Mouse (Mus musculus): ENCODE measurements around the gene Hepacam2. TPM values are rescaled to one million over a fixed set of nuclear protein-coding genes. Genes with fewer than 3 reads are reported as not detected.
"Not testable (repeated sequence)": the region's sequence is repeated elsewhere in the genome, so short reads cannot be mapped to it uniquely, and the experiment has no call there.

Gene Hepacam2
- polyA plus RNA-seq, 1 experiment from 2014 or later: 1.6 TPM

GRCm38 (mm10) chr6:3511116-3511515 is 13.0 kb upstream of the Hepacam2 start:
- Histone ChIP-seq H3K4me1 (ENCODE audit: control insufficient read depth, insufficient read depth, low read depth, low read length) (peaks cover 13% of the 10 kb centered on the region), H3K27ac (ENCODE audit: low read depth, low read length) (peak overlapping the region; percentile 77), H3K4me3 (ENCODE audit: low read length) (no peak overlapping the region), H3K27me3 (replicated peaks; ENCODE audit: control insufficient read depth, insufficient read depth, low read length) (no peaks in the 10 kb centered on the region), H3K36me3 (ENCODE audit: control insufficient read depth, insufficient read depth, low read length) (no peaks in the 10 kb centered on the region), H3K4me2 (ENCODE audit: low read length) (peak overlapping the region; percentile 48), H3K9ac (ENCODE audit: low read depth, low read length) (peak overlapping the region; percentile 58; the same call in 1 of the 2 replicates), H3K9me3 (ENCODE audit: control insufficient read depth, low read length) (no peaks in the 10 kb centered on the region)
- 0 out of 2 replicates have a peak, but pooled peaks have one; percentile 25 for ATAC-seq
- 47% methylated on average over 10 of the region's 10 CpGs for WGBS

GRCm38 (mm10) chr6:3509782-3510181 is 11.7 kb upstream of the Hepacam2 start:
- Histone ChIP-seq H3K4me2 (ENCODE audit: low read length) (no peak overlapping the region), H3K36me3 (ENCODE audit: control insufficient read depth, insufficient read depth, low read length) (no peaks in the 10 kb centered on the region), H3K4me1 (ENCODE audit: control insufficient read depth, insufficient read depth, low read depth, low read length) (peaks cover 13% of the 10 kb centered on the region), H3K9ac (ENCODE audit: low read depth, low read length) (no peak overlapping the region), H3K27ac (ENCODE audit: low read depth, low read length) (no peak overlapping the region), H3K9me3 (ENCODE audit: control insufficient read depth, low read length) (no peaks in the 10 kb centered on the region), H3K4me3 (ENCODE audit: low read length) (no peak overlapping the region), H3K27me3 (replicated peaks; ENCODE audit: control insufficient read depth, insufficient read depth, low read length) (no peaks in the 10 kb centered on the region)
- 9% methylated on average over 2 of the region's 2 CpGs for WGBS
- ATAC-seq: peak; percentile 51

GRCm38 (mm10) chr6:3508151-3508550 is 10.1 kb upstream of the Hepacam2 start:
- H3K4me2 ChIP-seq (ENCODE audit: low read length); H3K27ac ChIP-seq (ENCODE audit: low read depth, low read length); H3K4me3 ChIP-seq (ENCODE audit: low read length); ATAC-seq; H3K9ac ChIP-seq (ENCODE audit: low read depth, low read length); H3K36me3 ChIP-seq (ENCODE audit: control insufficient read depth, insufficient read depth, low read length); H3K27me3 ChIP-seq (replicated peaks; ENCODE audit: control insufficient read depth, insufficient read depth, low read length); H3K9me3 ChIP-seq (ENCODE audit: control insufficient read depth, low read length): not testable (repeated sequence)
- H3K4me1 ChIP-seq (ENCODE audit: control insufficient read depth, insufficient read depth, low read depth, low read length): peaks cover 13% of the 10 kb centered on the region
- 82% methylated on average over 2 of the region's 2 CpGs for WGBS

GRCm38 (mm10) chr6:3507078-3507477 is 9.0 kb upstream of the Hepacam2 start:
- no peaks in the 10 kb centered on the region for H3K9me3 ChIP-seq (ENCODE audit: control insufficient read depth, low read length)
- no peak overlapping the region for H3K27ac ChIP-seq (ENCODE audit: low read depth, low read length)
- ATAC-seq: no peak
- no peaks in the 10 kb centered on the region for H3K27me3 ChIP-seq (replicated peaks; ENCODE audit: control insufficient read depth, insufficient read depth, low read length)
- peaks cover 8% of the 10 kb centered on the region for H3K4me1 ChIP-seq (ENCODE audit: control insufficient read depth, insufficient read depth, low read depth, low read length)
- no peak overlapping the region for H3K9ac ChIP-seq (ENCODE audit: low read depth, low read length)
- H3K36me3 ChIP-seq (ENCODE audit: control insufficient read depth, insufficient read depth, low read length): no peaks in the 10 kb centered on the region
- WGBS: 88% methylated on average over 4 of the region's 4 CpGs
- no peak overlapping the region for H3K4me3 ChIP-seq (ENCODE audit: low read length)
- no peak overlapping the region for H3K4me2 ChIP-seq (ENCODE audit: low read length)

GRCm38 (mm10) chr6:3505289-3505688 is 7.2 kb upstream of the Hepacam2 start:
- ATAC-seq: no peak
- H3K9me3 ChIP-seq (ENCODE audit: control insufficient read depth, low read length): no peaks in the 10 kb centered on the region
- H3K4me1 ChIP-seq (ENCODE audit: control insufficient read depth, insufficient read depth, low read depth, low read length): peaks cover under 1% of the 10 kb centered on the region
- WGBS: 72% methylated on average over 5 of the region's 5 CpGs
- no peak overlapping the region for H3K9ac ChIP-seq (ENCODE audit: low read depth, low read length)
- no peak overlapping the region for H3K4me2 ChIP-seq (ENCODE audit: low read length)
- H3K27ac ChIP-seq (ENCODE audit: low read depth, low read length): no peak overlapping the region
- H3K4me3 ChIP-seq (ENCODE audit: low read length): no peak overlapping the region
- no peaks in the 10 kb centered on the region for H3K36me3 ChIP-seq (ENCODE audit: control insufficient read depth, insufficient read depth, low read length)
- no peaks in the 10 kb centered on the region for H3K27me3 ChIP-seq (replicated peaks; ENCODE audit: control insufficient read depth, insufficient read depth, low read length)

GRCm38 (mm10) chr6:3500286-3500685 is 2.2 kb upstream of the Hepacam2 start:
- Histone ChIP-seq H3K4me1 (ENCODE audit: control insufficient read depth, insufficient read depth, low read depth, low read length) (peaks cover 7% of the 10 kb centered on the region), H3K4me2 (ENCODE audit: low read length) (no peak overlapping the region), H3K36me3 (ENCODE audit: control insufficient read depth, insufficient read depth, low read length) (no peaks in the 10 kb centered on the region), H3K27ac (ENCODE audit: low read depth, low read length) (no peak overlapping the region), H3K27me3 (replicated peaks; ENCODE audit: control insufficient read depth, insufficient read depth, low read length) (no peaks in the 10 kb centered on the region), H3K4me3 (ENCODE audit: low read length) (no peak overlapping the region), H3K9ac (ENCODE audit: low read depth, low read length) (no peak overlapping the region), H3K9me3 (ENCODE audit: control insufficient read depth, low read length) (no peaks in the 10 kb centered on the region)
- 90% methylated on average over 3 of the region's 3 CpGs for WGBS
- ATAC-seq: no peak

- H3K27ac ChIP-seq (ENCODE audit: low read depth, low read length): no peak overlapping the region
- no peak overlapping the region for H3K4me3 ChIP-seq (ENCODE audit: low read length)
- H3K9ac ChIP-seq (ENCODE audit: low read depth, low read length): no peak overlapping the region
- ATAC-seq: no peak
- no peaks in the 10 kb centered on the region for H3K9me3 ChIP-seq (ENCODE audit: control insufficient read depth, low read length)
- no peak overlapping the region for H3K4me2 ChIP-seq (ENCODE audit: low read length)
- WGBS: 7% methylated on average over 2 of the region's 2 CpGs
- no peaks in the 10 kb centered on the region for H3K36me3 ChIP-seq (ENCODE audit: control insufficient read depth, insufficient read depth, low read length)
- no peaks in the 10 kb centered on the region for H3K27me3 ChIP-seq (replicated peaks; ENCODE audit: control insufficient read depth, insufficient read depth, low read length)
- peaks cover 7% of the 10 kb centered on the region for H3K4me1 ChIP-seq (ENCODE audit: control insufficient read depth, insufficient read depth, low read depth, low read length)
These were observed 1.9 kb downstream of the Hepacam2 start for GRCm38 (mm10) chr6:3496210-3496609.

GRCm38 (mm10) chr6:3494285-3494684 is 3.8 kb downstream of the Hepacam2 start:
- no peak overlapping the region for H3K4me2 ChIP-seq (ENCODE audit: low read length)
- H3K27ac ChIP-seq (ENCODE audit: low read depth, low read length): no peak overlapping the region
- no peaks in the 10 kb centered on the region for H3K27me3 ChIP-seq (replicated peaks; ENCODE audit: control insufficient read depth, insufficient read depth, low read length)
- no peak for ATAC-seq
- H3K36me3 ChIP-seq (ENCODE audit: control insufficient read depth, insufficient read depth, low read length): no peaks in the 10 kb centered on the region
- H3K4me3 ChIP-seq (ENCODE audit: low read length): no peak overlapping the region
- peaks cover 7% of the 10 kb centered on the region for H3K4me1 ChIP-seq (ENCODE audit: control insufficient read depth, insufficient read depth, low read depth, low read length)
- whole genome bisulfite sequencing: 72% methylated on average over 5 of the region's 5 CpGs
- no peaks in the 10 kb centered on the region for H3K9me3 ChIP-seq (ENCODE audit: control insufficient read depth, low read length)
- H3K9ac ChIP-seq (ENCODE audit: low read depth, low read length): no peak overlapping the region

- no peaks in the 10 kb centered on the region for H3K36me3 ChIP-seq (ENCODE audit: control insufficient read depth, insufficient read depth, low read length)
- H3K27ac ChIP-seq (ENCODE audit: low read depth, low read length): no peak overlapping the region
- ATAC-seq: no peak
- no peak overlapping the region for H3K9ac ChIP-seq (ENCODE audit: low read depth, low read length)
- 85% methylated on average over 1 of the region's 1 CpGs for WGBS
- no peaks in the 10 kb centered on the region for H3K4me1 ChIP-seq (ENCODE audit: control insufficient read depth, insufficient read depth, low read depth, low read length)
- no peaks in the 10 kb centered on the region for H3K9me3 ChIP-seq (ENCODE audit: control insufficient read depth, low read length)
- H3K27me3 ChIP-seq (replicated peaks; ENCODE audit: control insufficient read depth, insufficient read depth, low read length): no peaks in the 10 kb centered on the region
- H3K4me2 ChIP-seq (ENCODE audit: low read length): no peak overlapping the region
- no peak overlapping the region for H3K4me3 ChIP-seq (ENCODE audit: low read length)
These were observed 10.7 kb downstream of the Hepacam2 start for GRCm38 (mm10) chr6:3487355-3487754.

- Histone ChIP-seq H3K4me1 (ENCODE audit: control insufficient read depth, insufficient read depth, low read depth, low read length) (no peaks in the 10 kb centered on the region), H3K4me3 (ENCODE audit: low read length) (no peak overlapping the region), H3K9ac (ENCODE audit: low read depth, low read length) (no peak overlapping the region), H3K27ac (ENCODE audit: low read depth, low read length) (no peak overlapping the region), H3K4me2 (ENCODE audit: low read length) (no peak overlapping the region), H3K27me3 (replicated peaks; ENCODE audit: control insufficient read depth, insufficient read depth, low read length) (no peaks in the 10 kb centered on the region), H3K36me3 (ENCODE audit: control insufficient read depth, insufficient read depth, low read length) (no peaks in the 10 kb centered on the region), H3K9me3 (ENCODE audit: control insufficient read depth, low read length) (no peaks in the 10 kb centered on the region)
- 86% methylated on average over 3 of the region's 3 CpGs for WGBS
- no peak for ATAC-seq
These were observed 13.0 kb downstream of the Hepacam2 start for GRCm38 (mm10) chr6:3485133-3485532.

All from hindbrain, embryonic 16.5 days (tissue).